Mouse (Mus musculus) mouse trophoblast stem cell (cell line): Measurements from ENCODE around the gene Fbln1.

Experiments used
- in situ Hi-C, 2 experiments: fragments of 300-500 bp; cut with MseI, MboI; formaldehyde crosslinking; loops; 2 replicates in 1 of 2; 3 replicates in 1 of 2; pipeline ENCODE4 v1.15.1; 2025

Fbln1 gene

GRCm38 (mm10) chr15:85206703-85207075, 940 bp downstream of the Fbln1 start:
- in situ Hi-C loops: no loop called here

- in situ Hi-C loops: no loop called here
Observed at GRCm38 (mm10) chr15:85207081-85207480, 1.3 kb downstream of the Fbln1 start.

- in situ Hi-C loops: no loop called here
Observed at GRCm38 (mm10) chr15:85207763-85208162, 2.0 kb downstream of the Fbln1 start.

GRCm38 (mm10) chr15:85208332-85208731, 2.6 kb downstream of the Fbln1 start:
- in situ Hi-C loops: no loop called here

GRCm38 (mm10) chr15:85209341-85209740, 3.6 kb downstream of the Fbln1 start:
- in situ Hi-C loops: no loop called here

DNA sequence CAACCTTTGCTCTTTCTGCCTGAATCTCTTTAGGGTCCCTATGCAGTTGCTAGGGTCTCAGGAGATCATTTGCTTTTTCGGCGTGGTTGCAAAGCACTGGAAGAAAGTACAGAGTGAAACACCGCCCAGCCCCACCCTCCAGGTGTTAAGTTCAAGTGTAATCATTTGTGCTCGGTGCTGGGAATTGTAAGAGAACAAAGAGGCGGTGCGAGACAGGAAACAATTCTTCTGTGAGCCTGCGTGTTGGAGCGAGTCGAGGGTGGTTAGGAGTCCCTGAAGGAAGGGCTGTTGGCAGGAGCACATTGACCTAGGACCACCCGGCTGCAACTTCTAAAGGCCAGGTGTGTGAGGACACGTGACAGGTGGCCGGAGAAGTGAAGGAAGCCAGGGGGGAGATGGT, 4.9 kb downstream of the Fbln1 start:
- in situ Hi-C loops: no loop called here

- in situ Hi-C loops: no loop called here
Observed at GRCm38 (mm10) chr15:85211101-85211760, 5.5 kb downstream of the Fbln1 start.

DNA sequence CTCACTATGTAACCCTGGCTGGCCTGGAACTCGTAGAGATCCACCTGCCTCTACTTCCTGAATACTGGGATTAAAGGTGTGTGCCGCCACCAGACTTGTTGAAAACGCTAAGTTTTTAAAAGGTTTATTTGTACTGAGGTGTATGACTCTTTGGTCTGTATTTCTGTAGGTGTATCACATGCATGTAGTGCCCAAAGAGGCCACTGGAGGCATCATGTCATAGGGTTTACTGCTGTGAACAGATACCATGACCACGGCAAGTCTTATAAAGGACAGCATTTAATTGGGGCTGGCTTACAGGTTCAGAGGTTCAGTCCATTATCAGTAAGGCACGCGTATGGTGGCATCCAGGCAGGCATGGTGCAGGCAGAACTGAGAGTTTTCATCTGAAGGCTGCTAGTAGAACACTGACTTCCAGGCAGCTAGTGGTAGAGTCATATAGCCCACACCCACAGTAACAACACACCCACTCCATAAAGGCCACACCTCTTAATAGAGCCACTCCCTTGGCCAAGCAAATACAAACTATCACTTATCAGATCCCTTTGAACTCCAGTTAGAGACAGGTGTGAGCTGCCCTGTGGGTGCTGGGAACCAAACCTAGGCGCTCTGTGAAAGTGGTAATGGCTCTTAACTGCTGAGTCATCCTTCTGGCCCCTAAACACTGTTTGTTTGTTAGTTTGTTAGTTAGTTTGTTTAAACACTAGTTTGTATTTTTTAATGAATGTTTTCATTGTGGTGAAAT, 10.5 kb downstream of the Fbln1 start:
- in situ Hi-C loops: no loop called here

DNA sequence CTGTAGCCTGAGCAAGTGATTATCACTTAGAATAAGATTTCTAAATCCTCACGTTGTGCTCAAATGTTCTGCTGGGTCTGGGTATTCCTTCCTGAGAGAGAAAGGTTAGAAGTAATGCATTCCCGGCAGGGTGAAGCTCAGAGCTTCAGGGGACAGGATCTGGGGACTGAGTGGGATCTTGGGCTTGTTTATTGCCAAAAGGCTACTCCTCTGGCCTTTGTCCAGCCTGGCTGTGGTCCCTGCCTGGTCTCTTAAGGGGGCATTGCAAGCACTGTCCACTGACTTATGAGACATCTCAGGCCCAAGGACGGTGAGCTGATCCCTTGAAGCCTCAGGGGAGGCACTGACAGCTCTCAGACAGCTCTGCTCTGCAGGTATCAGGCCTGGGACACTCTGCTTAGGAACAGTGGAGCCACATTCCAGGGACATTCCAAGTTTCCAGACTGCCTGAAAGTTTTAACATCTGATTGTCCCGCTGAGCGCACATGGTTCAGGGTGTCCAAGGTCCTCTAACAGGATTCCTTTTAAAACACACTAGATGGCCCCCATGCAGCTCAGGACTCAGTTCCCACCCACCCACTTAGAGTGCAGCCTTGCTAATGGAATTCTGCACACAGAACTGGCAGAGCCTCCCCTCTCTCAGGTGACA, 13.0 kb downstream of the Fbln1 start:
- in situ Hi-C loops: no loop called here

DNA sequence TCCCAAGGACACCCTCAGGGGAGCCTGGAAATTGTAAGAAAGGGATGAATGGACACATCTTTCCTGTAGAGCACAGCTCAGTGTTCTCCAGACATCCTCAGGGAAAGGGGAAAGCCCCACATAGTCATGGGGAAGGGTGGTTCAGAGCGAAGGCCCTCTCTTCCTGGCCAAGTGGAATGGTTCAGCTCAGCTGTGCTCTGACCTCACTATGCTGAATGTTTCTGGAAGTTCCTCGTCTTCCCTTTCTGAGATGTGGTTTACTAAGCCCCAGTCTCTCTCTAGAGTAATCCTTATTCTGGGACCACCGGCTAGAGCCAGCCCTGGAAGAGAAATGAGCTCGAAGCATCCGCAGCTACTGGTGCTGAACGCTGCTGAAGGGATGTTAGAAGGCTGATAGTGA, 14.6 kb downstream of the Fbln1 start:
- in situ Hi-C loops: no loop called here

DNA sequence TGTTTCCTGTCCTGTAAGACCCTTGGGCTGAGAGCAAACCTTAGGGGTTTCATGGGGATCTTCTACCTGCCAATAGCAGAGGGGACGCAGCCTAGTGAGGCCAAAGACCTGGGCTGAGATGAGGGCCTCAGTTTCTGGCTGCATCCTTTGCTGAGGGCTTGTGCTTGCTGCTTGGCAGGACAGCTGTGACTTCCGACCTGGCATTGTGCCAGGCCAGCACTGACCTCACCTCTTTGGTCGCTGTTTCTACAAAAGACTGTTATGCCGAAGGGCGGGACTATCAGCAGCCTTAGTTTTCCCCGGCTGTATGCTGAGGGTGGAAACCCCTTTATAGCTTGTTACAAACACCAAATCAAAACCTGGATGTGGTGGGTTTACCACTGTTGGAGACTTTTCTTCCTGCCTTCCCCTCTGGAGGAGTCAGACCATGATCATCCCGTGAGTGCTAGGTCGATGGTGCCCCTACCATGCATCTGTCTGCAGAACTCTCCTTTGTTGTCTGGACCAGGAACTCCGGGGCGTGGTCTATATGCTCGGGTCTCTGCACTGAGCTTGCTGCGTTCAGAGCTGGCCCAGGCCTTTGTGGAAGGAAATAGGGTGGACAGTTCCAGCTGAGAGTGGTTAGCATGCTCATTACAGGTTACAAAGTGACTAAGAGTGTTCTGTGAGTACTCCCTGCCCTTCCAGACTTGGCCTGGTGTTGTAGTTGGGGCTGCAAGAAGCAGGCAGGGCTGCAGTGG, 15.5 kb downstream of the Fbln1 start:
- in situ Hi-C loops: no loop called here

DNA sequence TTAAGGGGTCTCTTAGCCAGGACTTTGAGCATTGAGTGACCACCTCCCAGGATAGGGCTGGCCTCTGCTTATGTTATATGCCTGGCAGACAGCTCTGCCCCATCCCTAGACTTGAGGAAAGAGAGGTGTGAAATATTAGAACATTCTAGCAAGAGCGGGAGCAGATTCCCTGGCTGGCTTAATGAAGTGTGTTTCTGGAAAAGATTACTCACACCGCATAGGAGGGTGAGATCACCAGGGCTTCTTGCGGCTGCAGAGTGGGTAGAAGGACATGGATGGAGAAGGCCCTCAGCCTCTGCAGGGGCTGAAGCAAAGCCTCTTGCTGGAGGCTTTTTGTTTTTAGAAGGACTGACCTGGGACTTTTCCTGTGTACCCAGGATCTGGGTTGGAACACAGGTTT, 19.9 kb downstream of the Fbln1 start:
- in situ Hi-C loops: no loop called here

DNA sequence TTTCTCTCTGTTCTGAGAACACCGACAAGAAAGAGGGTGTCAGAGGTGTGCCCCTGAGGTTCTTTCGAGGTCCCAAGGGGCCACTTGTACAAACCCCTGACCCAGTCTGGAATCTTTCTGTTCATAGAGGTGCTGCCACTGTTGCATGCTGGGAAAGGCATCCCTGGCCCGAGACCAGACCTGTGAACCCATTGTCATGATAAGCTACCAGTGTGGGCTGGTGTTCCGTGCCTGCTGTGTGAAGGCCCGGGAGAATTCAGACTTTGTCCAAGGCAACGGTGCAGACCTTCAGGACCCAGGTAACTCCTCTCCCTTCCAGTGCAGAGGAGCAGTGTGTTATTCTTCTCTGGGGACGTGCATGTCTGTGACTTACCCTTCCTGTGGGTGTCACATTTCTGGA, 21.1 kb downstream of the Fbln1 start:
- in situ Hi-C loops: no loop called here

- in situ Hi-C loops: no loop called here
Observed at GRCm38 (mm10) chr15:85228568-85228967, 22.8 kb downstream of the Fbln1 start.

GRCm38 (mm10) chr15:85229960-85230535, 24.3 kb downstream of the Fbln1 start:
- in situ Hi-C loops: loop anchor here (5.0 kb wide), 1 partner anchor 78 kb away; no protein-coding TSS in a partner anchor

- in situ Hi-C loops: loop anchor here (5.0 kb wide), 1 partner anchor 78 kb away; no protein-coding TSS in a partner anchor
Observed at GRCm38 (mm10) chr15:85230613-85231012, 24.9 kb downstream of the Fbln1 start.

- in situ Hi-C loops: loop anchor here (5.0 kb wide), 1 partner anchor 79 kb away; no protein-coding TSS in a partner anchor
Observed at GRCm38 (mm10) chr15:85231443-85232255, 25.9 kb downstream of the Fbln1 start.

DNA sequence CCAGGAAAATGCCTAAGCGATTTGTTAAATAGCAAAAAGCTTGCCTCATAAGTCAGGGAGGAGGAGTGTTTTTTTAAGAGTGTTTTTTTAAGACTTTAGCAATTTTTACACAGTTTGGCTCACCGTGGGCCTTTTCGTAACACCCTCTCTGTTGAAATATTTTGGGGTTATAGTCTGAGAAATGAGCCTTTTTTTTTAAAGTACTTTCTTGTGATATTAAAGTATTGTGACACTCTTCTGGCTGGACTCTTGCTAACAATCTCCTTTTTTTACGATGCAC, 26.4 kb downstream of the Fbln1 start:
- in situ Hi-C loops: loop anchor here (5.0 kb wide), 1 partner anchor 80 kb away; no protein-coding TSS in a partner anchor

DNA sequence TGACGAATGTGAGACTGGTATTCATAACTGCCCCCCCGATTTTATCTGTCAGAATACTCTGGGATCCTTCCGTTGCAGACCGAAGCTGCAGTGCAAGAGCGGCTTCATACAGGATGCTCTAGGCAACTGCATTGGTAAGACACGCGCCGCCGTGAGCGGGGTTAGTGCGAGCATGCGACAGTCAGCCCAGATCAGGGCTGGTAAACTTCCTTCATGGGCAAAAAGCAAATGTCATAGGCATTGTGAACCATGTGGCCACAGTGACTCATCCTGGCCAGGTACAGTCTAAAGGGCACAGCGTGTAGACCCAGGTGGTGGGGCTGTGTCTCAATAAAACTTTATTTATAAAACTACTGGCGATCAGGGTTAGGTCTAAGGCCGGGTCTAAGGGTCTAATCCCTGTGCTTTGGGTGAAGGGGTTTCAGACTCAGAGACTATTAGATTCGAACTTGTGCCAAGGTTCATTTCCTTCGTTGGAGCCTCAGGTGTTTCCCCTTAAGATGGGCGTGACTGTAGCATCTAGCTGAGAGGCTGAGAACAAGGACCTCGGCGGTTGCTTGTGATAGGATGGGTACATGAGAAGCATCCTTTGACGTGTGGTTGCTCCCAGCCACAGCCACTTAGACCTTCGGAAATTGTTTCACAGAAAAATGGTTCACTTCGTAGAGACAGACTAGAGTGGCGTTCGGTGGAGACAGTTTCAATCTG, 26.9 kb downstream of the Fbln1 start:
- in situ Hi-C loops: loop anchor here (5.0 kb wide), 1 partner anchor 80 kb away; no protein-coding TSS in a partner anchor

DNA sequence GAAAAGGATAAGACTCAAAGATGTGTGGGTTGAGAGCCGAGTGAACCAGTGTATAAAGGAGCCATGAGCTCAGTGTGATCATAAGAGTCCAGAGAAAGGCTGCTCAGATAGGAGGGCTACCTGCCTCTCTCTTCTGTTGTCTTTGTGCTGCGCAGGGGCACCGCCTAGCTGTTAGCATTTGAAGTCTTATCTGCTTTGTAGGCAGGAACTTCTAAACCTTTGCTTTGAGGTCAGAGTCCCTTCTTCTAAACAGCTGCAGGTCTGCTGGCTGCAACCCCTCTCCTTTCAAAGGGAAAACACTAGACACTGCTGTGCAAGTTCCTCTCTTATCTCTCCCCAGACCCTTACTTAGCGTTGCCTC, 27.5 kb downstream of the Fbln1 start:
- in situ Hi-C loops: loop anchor here (5.0 kb wide), 1 partner anchor 81 kb away; no protein-coding TSS in a partner anchor
